Mouse (Mus musculus) gastrocnemius, postnatal 36 days (tissue): Measurements from ENCODE around the gene S100a5. TPM values are rescaled to one million over a fixed set of nuclear protein-coding genes. Genes with fewer than 3 reads are reported as not detected.
A peak's percentile ranks its signal among the peaks of the same experiment; 100 is the strongest.

Experiments used
- DNase-seq, 2 experiments: peaks; one replicate each; pipeline ENCODE4 v3.0.0; 2022
- intact Hi-C: fragments of 180-260 bp; cut with DNase I; formaldehyde crosslinking; loops from one replicate; pipeline ENCODE4 v1.15.1; 2025
- long read RNA-seq, 2 experiments: library from polyadenylated mRNA; stranded (forward); transcript quantifications; one replicate each; pipeline ENCODE4 v2.0.0; 2021
- total RNA-seq, 2 experiments: library from RNA; stranded (reverse); gene quantifications; 2 replicates each; pipeline ENCODE4 v1.2.3; 2021

Gene S100a5
- under 1 TPM in 1 of 2 experiments, not detected in 1; 0.72 TPM for total RNA-seq
- long read RNA-seq, experiment 1: 0 reads
- long read RNA-seq, experiment 2: 0 reads

DNA sequence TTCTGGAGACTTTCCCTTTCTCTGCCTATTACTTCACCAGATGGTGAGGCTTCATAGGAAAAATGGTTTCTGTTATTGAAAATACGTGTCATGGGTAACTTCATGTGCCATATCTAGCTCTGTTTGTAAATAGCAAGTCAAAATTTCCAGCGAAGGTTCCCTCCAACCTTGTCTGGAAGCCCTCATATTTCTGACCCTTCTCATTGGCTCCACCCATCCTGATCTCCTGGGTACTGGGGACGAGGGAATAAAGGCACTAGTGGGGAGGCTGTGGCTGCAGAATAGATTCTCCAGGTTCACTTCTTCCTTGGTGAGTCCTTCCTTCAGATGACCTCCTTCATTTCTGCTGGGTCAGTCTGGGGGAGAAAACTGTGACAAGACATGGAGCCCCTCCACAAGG lies at the start of gene S100a5:
TSS of gene S100a5 (plus strand) at position 301 of the 400 bp plus-strand sequence.
- DNase-seq: no peak
- intact Hi-C loops: no loop called here

DNA sequence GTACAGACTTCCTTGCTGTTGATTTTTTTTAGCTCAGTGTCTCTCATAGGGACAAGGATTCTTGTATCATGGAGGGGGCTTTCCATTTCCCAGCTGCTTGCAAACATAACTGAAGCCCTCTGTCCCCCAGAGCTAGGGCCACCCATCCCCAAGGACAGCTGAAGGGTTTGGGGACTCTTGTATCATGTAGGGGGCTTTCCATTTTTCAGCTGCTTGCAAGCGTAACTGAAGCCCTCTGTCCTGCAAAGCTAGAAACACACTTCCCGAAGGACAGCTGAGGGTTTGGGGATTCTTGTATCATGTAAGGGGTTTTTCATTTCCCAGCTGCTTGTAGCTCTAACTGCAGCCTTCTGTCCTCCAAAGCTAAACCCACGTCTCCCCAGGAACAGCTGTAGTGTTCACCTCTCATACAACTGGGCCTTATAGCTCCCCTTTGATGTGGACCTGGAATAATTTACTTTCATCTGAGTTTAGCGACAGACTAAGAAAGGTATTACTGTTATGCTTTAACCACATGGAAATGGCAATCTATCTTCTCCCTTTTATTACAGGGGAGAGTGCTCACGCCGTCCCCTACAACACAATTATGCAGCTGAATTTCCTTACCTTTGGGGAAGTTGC lies 48.2 kb upstream of the S100a5 start, which contains the start of gene S100a3:
TSS of gene S100a3 (plus strand) at position 571 of the 621 bp plus-strand sequence.
- no peak for DNase-seq
- intact Hi-C loops: no loop called here

DNA sequence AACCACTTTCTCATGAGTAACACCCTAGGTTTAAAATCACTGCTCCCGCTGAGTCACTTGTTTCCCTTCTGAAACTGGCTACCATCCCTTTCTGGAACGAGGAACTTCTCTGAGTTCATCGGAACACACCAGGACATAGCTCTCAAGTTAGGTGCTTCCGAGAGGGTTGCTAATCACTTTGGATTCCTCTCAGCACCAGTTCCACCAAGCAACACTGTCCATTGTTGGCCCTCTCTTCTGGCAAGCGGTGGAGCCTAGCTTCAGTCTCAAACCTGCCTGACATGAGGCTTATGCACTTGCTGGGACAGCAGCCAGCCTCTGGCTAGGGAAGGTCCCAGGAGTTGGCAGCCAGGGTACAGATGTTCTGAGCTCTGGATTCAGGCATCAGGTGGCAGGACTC lies 33.6 kb upstream of the S100a5 start:
- intact Hi-C loops: loop anchor here (5.0 kb wide), 1 partner anchor 32 kb away; no protein-coding TSS in a partner anchor
- DNase-seq: peak in 1 of 2 experiments; percentile 57

DNA sequence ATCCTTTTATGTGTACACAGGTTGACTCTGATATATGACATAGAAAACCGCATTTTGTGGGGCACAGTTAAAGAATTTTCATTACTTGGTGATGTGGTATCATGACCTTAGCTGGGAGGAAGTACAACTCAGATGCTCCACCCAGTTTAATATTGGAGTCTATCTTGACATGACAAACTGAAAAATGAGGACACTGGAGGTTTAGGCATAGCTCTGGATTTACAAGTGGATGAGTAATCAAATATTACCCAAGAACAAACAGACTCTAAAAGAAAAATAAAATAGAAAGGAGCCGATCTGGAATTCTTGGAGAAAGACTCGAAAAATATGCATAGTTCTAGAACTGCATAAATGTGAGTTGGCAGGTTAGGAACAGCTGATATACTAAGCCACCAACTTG lies 33.0 kb upstream of the S100a5 start:
- no peak for DNase-seq
- intact Hi-C loops: loop anchor here (5.0 kb wide), 1 partner anchor 33 kb away; no protein-coding TSS in a partner anchor

DNA sequence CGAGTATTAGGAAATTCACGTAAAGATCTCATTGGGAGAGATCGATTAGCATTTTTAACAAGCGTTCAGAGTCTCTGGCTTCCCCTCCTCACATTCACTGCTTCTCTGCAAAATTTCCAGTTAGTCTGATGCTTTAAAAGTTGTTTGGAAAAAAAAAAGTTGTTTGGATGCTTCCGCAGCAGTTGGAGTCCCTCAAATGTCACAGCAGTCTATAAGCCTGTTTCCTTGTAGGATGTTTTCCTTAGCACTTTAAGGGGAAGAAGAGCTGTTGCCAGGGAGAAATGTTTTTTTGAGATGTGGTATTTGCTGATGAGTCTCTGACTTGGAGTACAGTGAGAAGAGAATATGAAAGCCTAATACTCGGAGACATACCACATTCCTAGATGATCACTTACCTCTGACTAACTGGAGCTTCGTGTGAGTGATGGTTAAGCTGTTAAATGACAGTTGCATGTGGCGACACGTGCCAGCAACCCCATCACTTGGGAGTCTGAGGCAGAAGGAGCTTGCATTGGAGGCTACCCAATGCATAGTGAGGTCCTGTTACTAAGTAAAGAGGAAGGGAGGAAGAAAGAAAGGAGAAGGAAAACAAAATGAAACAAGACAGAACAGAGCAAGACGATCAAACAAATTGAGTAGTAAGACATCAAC lies 31.8 kb upstream of the S100a5 start:
- intact Hi-C loops: loop anchor here (5.0 kb wide), 1 partner anchor 34 kb away; no protein-coding TSS in a partner anchor
- no peak for DNase-seq

DNA sequence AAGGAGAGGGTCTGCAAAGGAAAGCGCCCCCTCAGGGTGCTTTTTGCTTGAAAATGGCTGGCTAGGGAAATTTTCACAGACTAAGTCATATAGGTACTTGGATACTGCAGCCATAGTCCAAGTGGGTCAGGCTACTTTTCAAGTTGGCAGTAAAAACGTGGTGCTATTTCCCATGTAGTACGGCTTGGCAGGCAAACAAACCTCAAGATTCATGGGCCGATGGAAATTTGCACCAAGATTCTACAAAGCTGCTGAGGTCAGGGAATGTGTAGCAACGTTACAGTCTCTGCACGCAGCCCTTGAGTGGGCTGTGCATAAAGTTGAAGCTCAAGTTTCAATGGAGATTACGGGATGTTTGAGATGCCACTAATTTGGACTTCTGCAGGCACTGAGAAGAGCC lies 28.9 kb upstream of the S100a5 start:
- intact Hi-C loops: loop anchor here (5.0 kb wide), 1 partner anchor 37 kb away; no protein-coding TSS in a partner anchor
- no peak for DNase-seq

DNA sequence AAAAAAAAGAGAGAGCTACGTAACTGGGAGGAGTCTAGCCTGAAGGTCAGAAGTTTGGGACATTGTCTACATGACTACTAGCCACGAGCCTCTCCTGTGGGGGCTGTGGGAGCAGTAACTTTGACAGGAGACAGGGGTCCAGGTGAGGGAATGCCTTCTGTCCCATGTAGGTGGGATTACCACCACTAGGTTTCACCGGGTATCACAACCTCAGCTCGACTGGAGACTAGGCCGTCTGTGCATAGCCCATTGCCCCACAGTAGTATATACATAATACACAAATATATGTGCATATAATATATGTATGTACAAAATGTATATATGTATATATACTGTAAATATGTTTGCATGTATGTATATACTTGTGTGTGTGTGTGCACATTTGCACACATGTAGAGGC lies 27.2 kb upstream of the S100a5 start:
- intact Hi-C loops: no loop called here
- no peak for DNase-seq

DNA sequence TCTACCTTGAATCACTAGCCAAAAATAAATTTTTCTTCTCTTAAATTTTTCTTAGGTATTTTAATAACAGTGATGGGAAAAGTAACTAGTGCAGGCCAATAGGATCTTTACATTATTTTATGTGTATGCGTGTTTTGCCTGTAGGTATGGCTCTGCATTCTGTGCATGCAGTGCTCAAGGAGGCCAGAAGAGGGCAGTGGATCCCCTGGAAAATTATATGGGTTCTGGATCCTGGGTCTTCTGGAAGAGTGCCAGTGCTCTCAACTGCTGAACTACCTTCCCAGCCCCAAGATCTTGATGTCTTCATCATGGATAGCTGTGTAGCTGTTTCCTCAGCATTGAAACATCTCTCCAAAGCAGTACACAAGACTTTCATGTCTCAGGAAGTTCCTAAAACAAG lies 26.2 kb upstream of the S100a5 start:
- no peak for DNase-seq
- intact Hi-C loops: no loop called here

DNA sequence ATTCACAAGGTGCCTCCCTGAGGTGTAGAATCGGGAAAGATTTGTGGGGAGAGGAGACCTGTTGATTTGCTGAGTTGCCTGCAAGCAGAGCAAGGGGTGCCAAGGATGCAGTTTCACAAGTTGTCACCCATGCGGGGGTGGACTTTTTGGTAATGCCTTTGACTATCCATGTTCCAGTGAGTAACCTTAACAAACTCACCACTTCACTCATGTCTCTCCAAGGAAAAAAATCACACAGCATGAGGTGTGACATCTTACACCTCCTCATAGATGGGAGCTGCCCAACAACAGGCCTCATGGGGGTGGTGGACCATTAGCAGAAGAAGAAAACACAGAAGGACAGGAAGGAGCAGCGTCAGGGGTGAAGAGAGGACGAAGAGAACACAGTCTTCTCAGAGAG lies 25.8 kb upstream of the S100a5 start:
- no peak for DNase-seq
- intact Hi-C loops: no loop called here

DNA sequence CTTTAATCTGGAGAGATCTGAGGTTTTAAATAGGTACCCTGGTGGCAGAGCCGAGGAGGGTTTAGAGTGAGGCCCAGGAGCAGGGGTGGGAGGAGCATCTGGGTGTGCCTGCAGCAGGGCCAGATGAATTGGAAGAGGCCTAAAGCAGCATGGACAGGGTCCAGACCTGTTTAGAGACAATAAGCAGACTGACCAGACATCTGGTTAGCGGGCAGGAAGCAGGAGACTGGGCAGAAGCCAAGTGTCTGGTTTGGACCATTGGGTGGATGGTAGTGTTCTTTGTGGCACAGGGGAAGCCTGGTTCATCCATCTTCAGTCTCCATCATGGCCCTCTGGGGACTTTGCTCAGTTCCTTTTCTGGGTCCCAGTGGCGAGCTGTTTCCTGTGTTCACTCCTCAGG lies 24.4 kb upstream of the S100a5 start:
- intact Hi-C loops: no loop called here

DNA sequence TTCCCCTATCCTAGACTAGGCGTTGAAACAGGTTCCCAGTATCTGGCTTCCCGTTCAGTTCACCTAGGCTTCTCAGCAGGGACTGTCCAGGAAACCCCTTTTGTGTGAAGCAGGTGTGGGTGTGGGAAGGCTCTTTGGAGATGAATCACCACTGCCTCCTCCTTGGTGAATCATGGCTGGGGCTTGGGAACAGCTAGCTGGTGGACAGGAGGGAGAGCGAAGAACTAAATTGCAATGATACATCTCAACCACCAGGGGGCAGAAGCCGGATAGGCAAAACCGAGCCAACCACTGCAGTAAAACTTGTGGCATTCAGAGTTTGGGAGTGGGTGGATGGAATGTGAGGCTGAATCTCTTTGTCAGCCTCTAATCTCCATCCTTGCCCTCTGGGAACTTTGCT lies 22.7 kb upstream of the S100a5 start:
- DNase-seq: peak; percentile 50 to 63
- intact Hi-C loops: no loop called here

More for the DNA sequence above, 24.4 kb upstream of the S100a5 start:
- peak in 1 of 2 experiments; percentile 12 for DNase-seq

DNA sequence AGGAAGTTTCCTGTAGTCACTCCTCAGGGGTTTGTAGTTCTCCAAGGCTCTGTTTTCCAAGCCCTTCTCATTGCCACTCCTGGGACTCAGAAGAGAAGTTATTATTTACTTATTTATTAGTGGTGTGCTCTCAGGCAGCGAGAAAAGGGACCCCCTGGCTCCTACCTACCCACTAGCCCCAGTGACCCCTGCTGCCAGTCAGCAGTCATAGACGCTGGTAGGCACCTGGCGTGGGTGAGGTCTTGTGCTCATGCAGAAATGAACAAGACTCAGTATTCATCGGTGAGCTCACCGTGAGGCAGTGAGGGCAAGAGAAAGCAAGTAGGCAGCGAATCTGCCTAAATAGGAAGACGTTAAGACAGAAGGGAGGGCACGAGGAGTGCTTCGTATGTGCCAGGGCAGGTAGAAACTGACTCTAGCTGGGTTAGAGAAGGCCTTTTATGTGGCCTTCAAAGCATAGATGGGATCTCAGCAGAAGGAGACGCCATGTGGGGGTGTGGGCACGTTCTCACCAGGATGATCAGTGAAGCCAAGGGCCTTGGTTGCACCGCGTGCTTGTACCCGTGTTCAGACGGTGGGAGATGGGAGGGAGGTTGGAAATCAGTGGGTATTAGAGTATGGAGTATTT lies 22.2 kb upstream of the S100a5 start:
- intact Hi-C loops: loop anchor here (2.0 kb wide), 1 partner anchor 29 kb away; no protein-coding TSS in a partner anchor
- DNase-seq: no peak

DNA sequence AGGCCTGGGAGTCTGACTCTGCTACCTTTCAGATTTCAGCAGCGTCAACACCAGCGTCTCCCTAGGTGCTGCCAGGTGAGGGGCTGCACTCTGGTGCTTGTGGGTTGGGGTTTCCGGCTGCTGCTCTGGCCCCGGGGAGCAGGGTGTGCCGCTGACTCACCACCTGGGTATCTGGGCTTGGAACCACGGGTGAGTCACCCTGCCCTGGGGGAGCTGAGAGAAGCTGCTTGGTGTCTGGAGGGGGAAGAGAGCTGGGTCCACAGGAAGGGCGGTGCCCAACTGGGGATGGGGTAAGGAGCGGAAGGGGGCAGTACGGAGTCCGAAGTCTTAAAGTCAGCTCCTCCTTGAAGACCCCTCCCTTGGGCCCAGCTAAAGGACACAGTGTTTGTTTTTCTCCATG lies 21.4 kb upstream of the S100a5 start:
- intact Hi-C loops: loop anchor here (2.0 kb wide), 1 partner anchor 28 kb away; no protein-coding TSS in a partner anchor
- DNase-seq: peak; percentile 77 to 78

DNA sequence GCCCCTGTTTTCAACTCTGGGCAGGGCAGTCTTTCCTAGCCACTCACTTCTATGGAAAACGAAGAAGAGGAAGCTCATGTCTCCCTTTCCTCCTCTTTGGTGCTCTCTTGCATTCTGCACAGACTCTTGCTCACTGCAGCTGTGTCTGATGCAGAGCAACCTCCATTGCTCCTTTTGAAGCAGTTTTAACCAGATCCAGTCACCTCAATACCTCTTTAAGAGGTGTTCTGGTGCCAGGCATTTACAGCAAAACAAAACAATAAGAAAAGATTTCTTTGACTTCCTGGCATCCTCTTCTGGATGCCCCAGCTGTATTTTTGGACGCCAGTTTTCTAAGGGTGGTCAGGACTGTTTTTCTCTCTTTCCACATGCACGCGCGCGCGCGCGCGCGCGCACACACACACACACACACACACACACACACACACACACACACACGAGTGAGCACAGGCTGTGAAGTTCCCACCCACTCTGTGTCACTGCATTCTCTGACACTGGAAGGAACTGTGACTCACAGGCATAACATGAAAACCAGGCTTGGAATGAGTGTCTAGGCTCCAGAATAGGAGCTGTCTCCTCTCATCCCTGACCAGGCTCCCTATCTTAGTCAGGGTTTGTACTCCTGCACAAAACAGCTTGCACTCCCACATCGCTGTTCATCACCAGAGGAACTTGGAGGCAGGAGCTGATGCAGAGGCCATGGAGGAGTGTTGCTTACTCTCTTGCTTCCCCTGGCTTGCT lies 20.8 kb upstream of the S100a5 start:
- DNase-seq: peak in 1 of 2 experiments; percentile 12
- intact Hi-C loops: loop anchor here (2.0 kb wide), 1 partner anchor 27 kb away; no protein-coding TSS in a partner anchor

DNA sequence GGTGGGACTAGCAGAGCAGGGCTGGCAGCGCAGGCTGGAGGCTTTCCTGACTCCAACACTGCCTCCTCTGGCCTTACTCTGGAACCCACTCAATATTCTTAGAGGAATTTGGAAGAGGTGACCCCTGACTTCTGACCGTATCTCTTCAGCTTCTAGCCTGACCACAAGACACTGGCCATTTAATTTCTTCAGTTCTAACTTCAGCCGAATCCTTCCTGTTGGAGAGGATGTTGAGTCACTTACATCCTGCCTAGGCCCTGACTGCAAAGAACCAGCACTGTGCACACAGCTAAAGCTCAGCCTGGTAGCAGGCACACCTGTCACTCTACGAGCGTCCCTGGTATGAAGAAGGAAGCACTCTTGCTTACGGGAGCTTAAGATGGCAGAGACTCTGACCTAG lies 18.9 kb upstream of the S100a5 start:
- DNase-seq: no peak
- intact Hi-C loops: no loop called here

DNA sequence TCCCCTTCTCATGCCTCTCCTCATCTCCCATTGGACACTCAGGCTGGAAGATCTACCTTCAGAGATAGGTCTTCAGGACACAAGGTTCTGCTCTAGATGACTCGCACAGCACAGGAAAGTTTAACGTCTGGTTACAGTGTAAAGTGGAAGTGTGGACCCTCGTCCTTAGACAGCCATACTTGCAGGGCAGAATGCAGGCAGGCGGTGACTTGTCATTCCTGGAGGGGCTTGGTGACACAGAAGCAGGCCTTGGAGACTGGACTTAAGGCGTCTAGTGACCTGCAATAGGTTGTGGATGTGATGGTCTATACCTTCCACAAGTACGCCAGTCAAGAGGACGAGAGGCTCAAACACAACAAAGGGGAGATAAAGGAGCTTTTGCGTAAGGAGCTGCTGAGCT lies 18.4 kb upstream of the S100a5 start, which contains the start of gene S100a2:
TSS of gene S100a2 (plus strand) at position 301 of the 400 bp plus-strand sequence.
- intact Hi-C loops: no loop called here
- no peak for DNase-seq

DNA sequence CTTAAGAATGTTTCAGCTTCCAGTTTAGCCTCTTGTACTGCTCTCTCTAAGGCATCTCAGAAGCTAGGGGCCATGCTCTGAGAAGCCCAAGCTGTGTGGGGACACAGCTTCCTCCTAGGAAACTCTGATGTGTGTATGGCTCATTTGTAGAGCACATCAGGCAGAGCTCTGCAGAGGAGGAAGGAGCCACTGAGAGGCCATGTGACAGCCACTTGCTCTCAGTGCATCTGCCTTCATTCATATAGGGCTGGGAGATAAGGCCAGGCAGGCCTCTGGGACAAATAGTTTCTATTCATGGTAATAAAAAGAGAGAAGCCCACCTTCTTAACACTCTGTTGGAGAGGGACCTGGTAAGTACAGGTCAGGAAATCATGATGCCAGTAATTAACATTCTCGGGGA lies 13.9 kb upstream of the S100a5 start:
- intact Hi-C loops: no loop called here
- DNase-seq: no peak

DNA sequence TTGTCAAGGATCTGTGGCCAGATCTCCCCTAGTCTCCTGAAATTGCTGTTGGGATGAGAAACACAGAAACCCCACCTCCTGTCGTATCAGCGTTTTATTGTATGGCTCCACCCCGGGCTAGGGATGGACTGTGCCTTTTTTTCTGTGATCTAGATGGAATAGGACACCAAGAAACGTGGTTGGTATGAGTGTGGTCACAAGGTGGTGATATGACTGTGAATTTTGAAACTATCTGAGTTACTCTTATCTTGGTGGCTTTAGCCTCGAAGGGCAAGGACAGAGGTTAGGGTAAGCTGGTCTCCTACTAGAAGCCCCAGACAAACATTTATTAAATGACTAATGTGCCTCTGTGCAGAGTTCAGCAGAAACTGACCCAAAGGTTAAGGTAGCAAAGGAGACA lies 12.8 kb upstream of the S100a5 start:
- intact Hi-C loops: no loop called here
- no peak for DNase-seq

DNA sequence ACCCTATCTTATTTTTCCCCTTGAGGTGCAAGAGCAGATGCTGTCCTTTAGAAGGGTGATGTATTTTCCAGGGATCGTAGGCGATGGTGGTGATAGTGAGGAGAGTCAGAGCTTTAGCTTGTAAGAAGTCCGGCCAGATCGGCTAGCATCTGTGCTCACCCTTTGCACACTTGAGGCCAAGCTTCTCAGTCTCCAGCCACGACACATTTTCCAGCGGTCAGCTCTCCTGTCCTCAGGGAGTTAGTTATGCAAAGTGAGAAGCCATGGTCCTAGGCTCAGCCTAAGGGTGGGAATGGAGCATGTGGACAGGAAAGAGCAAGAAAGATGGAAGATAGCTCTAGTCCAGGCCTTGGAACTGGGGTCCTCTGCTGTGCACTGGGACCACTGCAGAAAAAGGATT lies 11.5 kb upstream of the S100a5 start:
- intact Hi-C loops: no loop called here
- no peak for DNase-seq

DNA sequence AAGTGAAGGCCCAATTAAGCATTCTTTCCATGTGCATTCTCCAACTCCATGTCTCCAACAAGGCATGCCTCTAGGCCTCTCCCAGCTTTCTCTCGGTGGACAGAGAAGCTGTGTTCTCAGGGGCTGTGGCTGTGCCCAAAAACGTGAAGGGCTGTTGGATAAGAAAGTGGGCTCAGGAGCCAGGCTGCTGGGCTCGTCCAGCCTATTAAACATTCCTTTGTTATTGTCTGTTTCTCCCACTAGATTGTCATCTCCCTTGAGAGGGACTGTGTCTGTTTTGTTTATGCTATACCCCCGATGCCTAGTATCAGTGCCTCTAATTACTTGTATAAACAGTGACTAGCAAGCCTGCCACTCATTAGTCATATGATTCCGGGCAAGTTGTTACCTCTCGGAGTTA lies 10.6 kb upstream of the S100a5 start:
- no peak for DNase-seq

DNA sequence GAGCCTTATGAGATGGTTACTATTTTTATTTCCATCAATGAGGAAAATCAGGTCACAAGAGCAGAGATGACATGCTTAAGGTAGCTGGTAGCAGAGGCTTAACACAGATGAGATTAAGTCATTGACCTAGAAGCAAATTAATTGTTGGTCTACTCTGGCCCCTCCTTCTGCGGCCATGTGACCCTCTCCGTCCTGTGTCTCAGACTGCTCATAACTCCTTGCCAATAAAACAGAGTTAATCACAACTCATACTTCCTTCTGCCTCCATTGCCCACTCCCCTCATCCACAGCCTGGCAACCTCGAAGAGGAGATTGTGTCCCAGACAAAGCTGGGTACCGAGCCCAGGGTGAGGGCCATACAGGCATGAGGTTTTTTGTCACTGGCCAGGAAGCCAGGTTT lies 10.1 kb upstream of the S100a5 start:
- DNase-seq: no peak
- intact Hi-C loops: no loop called here

More for the DNA sequence above, 10.6 kb upstream of the S100a5 start:
- intact Hi-C loops: no loop called here
